Mouse (Mus musculus) kidney, postnatal 25 days (tissue): ENCODE results near the gene Ephx1.
"Not testable (repeated sequence)": the region's sequence is repeated elsewhere in the genome, so short reads cannot be mapped to it uniquely, and the experiment has no call there.

Experiments
- DNase-seq, 2 experiments: peaks; one replicate each; pipeline ENCODE4 v3.0.0; 2021; ENCODE audit warnings: mixed read lengths in 2 of 2

Ephx1 gene

DNA sequence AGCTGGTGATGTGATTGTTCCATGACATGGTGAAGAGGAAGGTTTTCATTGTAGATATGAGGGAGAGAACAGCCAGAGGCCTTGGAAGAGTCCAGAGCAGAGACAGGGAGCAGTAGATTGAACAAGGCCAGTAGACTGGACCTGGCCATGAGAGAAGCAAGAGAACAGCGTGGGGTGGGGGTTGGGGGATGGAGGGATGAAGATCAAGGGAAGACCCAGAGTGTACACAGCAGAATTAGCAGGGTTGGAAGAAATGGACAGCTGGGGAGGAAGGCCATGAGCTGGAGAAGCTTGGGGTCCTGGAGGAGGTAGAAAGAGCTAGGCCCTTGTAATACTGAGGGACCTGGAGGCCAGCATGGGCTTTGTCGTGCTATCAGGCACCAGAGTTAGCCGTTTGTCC lies 8.3 kb downstream of the Ephx1 start:
- no peak for DNase-seq

DNA sequence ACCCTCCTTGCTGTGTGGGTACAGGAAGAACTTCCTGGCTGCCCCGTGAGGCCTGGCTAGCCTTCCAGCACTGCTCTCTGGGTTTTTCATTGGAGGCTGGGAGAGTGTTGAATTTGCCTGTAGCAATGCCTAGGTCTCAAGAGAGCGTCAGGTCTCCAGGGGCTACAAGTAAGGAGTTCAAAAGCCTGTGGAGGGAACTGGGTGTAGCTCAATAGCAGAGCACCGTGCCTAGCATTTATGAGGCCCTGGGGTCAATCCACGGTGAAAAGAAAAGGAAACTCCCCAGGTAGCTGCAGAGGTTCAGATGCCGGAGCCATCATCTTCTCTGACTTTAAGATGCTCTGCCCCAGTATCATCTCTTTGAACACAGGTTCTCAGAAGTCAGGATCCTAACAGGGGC lies 9.1 kb downstream of the Ephx1 start:
- no peak for DNase-seq

DNA sequence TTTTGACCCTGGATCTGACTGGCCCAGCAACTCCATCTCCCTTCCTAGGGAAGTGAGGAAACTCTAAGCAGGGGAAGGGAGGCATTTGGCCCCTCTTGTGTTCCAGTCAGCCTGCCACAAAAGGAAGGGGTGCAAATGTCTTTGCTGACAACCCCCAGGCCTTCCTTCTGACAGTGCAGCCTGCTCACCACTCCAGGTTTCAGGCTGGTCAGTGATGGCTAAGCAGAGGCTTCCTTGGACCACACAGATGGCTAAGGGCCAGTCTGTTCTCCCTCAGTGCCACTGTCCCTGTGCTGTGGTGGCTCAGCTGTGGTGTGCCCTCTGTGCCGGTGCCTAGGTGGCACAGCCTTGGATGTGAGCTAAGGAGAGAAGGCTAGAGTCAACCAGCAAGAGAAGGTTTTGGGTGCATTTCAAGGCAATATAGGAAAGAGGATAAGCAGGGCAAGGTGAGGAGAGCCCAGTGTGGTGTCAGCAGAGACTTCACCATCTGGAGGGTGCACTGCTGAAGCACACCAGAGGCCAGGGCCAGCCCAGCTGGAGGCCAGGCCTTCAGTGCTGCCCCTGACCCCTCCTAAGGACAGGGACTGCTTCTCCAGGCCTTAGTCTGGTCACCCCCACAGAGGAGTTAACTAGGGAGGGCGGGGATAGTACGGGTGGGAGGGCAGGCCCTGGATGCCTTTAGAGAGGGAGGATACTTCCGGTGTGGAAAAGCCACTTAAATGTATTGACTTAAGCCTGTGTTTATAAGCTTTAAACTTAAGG lies 10.4 kb downstream of the Ephx1 start:
- peak in 1 of 2 experiments; percentile 62 for DNase-seq

DNA sequence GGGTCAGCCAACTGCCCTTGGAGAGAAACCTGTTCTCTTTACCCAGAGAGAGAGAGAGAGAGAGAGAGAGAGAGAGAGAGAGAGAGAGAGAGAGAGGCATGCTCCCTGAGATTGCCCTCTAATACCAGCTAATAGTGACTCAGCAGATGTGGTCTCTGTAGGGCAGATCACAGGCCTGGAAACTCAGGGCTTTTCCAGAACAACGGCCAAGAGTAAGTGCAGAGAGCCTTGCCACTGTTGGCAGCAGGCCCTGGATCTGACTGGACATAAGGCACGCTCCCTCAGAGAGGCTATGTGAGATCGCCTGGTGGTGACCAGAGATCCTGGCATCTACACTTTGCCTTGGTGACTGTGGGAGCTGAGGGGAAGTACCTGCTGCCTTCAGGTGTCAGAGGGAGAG lies 10.9 kb downstream of the Ephx1 start:
- peak; percentile 87 to 92 for DNase-seq

DNA sequence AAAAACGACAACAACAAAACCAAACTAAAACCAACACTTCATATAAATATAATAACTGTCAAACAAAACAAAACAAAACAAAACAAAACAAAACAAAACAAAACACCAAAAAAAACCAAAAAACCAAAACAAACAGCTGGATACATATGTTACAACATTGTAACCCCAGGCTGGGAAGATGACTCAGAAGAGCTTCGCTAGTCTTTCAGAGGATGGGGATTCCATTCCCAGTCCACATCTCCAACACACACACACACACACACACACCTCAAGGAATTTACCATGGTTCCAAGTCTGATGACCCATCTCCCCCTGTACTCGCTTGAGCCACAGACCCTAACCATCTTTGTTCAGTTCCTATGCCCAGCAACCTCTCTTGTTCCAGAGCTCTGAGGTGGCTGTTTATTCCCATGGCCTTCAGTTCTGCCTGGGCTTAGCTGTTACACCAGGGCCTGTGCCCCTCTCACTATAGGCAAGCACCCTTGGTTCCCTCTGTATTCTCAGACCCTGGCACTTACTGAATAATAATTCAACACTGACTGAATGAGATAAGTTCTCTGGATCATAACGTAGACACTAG lies 11.6 kb downstream of the Ephx1 start:
- no peak for DNase-seq

DNA sequence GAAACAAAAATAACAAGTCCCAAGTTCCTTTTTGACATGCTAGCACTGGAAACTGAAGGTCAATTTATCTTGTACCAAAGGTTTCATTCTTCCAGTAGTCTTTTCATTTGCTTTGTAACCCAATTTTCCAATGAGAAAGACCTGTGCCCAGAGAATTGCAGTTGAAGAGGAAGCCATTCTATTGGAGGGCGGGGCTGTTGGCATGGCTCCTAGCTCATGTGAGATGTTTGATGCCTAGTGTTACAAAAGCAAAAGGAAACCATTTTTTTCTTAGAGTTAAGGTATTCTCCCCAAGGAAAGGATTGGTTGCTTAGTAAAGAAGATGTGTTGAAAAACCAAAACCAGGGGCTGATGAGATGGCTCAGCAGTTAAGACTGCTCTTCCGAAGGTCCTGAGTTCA lies 12.4 kb downstream of the Ephx1 start:
- peak; percentile 74 to 79 for DNase-seq

DNA sequence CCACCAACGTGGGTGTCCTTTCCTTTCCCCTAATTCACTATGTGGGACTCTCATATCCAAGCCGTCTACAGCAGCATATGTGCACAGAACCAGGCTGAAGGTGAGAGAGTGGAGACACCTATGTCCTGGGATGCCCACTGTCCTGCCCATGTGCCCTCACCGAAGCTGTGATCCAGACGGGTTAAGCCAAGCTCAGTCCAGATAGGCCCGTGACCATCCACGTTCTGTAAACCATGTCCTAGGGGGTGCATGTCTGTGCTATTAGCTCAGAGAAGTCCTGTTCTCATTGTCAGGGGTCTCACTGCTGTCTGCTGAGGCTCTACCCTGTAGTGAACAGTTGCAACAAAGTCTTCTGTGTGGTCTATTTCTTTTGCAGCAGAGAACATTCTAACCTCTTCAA lies 12.9 kb downstream of the Ephx1 start:
- DNase-seq, result no peak

DNA sequence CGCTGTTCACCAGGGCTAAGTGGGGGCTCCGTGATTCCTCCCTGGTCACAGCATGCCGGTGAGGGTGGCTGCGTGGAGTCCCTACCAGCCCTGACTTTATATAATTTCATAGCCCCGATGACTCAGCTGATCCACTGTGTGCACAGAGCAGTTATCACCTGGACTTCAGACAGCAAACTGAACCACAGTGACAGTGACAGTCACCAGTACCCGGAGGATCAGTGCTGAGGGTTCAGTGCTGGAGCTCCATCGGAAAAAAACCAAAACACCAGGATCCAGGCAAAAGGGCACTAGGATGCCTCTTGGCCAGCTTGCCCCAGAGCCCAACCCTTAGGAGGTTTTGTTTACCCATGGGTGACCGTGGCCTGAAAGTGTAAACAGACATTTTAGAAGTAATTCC lies 15.4 kb downstream of the Ephx1 start:
- no peak for DNase-seq

DNA sequence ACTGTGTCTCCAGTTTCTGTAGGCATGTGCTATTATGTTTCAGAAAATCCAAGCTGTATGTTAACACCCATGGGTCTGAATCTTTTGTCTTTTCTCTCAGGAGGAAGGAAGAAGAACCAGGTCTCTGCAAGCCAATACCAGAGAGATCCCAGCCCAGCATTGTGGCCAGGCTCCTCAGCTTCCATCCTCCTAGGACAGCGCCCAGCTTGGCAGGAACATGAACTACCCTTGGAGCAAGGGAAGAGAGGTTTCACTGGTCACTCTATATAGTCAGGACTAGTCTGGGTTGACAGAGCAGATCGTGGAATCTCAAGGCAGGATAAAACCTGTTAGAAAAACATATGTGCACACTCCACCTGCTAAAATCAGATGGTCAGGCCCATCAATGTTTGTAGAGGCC lies 16.9 kb downstream of the Ephx1 start:
- peak in 1 of 2 experiments; percentile 2 for DNase-seq

DNA sequence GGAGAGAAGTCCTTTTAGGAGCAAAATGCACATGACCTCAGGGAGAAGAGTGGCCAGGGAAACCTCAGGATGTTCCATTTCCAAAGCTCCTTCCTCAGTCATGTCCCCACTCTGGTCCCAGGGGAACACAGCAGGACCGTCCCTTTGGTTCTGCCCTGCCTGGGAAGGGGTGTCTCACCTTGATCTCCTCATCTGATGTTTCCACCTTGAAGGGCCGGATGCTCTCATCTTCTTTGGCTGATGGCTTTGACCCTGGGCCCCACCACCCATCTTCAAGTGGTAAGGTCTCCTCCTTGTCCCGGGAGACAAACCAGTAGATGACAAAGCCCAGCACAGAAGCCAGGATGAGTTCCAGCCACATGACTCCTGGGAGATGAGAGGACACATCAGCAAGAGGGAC lies 19.1 kb downstream of the Ephx1 start:
- peak in 1 of 2 experiments; percentile 21 for DNase-seq

DNA sequence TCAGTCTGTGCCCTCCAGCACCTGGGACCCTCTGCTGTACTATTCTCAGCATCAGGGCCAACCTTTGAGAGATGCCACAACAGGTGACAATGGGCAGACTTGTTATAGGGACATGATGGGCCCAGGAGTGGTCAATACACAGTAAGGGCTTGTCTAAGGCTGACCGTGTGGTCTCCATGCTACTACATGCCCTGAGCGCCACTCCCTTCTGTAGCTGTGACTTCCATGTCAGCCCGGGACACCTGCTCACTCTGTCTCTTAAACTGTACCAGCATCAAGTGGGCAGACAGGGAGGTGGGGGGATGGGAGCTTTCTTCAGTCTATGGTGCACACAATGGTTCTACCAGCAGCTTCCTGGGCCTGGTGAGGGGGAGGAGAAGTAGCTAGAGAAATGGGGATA lies 19.5 kb downstream of the Ephx1 start:
- peak in 1 of 2 experiments; percentile 37 for DNase-seq

DNA sequence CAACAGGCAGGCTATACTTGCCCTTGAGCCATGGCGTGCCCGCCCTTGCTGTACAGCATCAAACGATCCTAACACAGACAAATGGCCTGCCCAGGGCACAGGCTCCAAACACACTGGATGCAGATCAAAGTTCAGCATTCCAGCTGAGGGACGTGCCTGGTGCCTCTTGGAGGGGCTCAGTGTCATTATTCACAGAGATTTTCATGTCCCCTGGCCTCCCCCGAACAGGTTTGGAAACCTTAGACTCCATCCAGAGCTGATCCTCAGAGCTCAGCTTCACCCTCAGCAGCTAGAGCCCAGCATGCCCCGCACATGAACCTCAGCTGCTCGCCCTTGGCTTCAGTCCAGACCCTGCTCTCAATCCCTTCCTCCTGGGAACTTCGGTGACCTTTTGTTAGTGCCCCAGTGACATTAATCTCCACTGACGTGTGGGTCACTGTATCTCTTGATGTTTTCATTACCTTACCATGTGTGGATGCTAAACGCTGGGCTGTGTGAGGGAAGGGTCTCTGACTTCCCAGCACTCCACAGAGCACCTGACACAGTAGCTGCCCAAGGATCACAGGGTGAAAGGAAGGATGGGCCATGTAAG lies 20.1 kb downstream of the Ephx1 start:
- DNase-seq, result peak; percentile 60 to 79

DNA sequence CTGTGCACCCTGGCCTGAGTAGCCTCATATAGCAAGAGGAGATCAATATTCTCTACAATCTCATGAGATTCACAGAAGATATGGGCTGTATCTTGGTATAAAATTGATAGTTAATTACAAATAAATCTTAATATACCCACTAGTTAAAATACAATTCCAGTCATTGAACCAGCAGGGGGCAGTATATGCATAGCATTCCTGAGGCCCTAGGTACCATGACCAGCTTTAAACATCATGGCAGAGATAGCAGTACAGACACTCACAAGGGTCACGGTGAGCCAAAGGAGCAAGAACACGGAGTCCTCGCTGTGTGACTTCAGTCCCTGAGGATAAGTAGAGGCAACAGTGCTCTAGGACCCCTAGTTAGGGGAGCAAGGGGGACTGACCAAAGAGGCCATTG lies 28.6 kb downstream of the Ephx1 start:
- DNase-seq, result peak in 1 of 2 experiments; percentile 74

DNA sequence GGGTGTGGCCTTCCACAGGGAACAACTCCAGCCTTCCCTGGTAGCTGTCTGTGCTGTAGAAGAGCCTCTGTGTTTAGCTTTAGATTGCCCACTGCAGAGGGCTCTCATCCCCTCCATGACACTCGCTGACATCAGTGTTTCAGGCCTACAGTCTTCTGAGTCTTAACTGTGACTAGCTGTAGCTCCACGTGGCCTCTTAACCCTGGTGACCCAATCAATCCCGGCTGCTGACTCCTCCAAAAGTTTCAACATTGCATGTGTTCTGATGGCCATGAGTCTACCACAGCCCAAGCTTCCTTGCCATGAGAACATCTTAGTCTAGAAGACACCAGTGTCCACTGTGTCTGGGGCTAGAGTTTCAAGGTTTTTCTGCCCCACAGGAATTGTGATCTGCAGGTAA lies 30.0 kb downstream of the Ephx1 start:
- no peak for DNase-seq

DNA sequence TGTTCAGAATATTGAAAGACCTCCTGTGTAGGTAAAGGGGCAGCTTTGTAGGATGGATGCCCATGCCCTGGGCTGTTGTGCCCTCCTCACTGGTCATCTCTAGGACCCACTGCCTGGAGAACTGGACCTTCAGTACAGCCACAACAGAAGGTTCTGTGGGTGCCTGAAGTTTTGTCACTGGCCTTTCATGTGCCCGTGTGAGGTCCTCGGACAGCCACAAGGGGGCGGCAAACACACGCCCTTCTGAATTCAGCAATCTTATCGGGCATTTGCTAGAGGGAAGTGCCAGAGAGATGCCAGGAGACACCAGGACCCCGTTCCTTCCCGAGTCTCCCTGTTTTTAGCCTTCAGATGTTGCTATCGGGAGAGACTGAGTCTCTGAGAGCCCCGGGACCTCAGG lies 32.9 kb downstream of the Ephx1 start:
- DNase-seq, result peak; percentile 71 to 78

DNA sequence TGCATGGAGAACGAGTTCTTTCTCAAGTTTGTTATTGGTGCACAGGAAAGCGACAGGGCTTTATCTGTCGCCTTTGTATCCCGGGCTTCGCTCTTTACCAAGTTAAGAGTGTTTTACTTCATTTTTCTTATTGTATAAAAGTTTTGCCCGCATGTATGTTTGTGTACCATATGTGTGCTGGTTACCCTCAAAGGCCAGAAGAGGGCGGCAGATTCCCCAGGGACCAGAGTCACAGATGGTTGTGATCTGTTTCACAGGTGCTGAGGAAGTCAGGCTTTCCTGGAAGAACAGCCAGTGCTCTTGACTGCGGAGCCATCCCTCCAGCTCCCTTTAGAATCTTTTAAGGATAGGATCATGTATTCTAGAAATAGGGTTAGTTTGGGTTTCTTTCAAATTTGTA lies 34.0 kb downstream of the Ephx1 start:
- no peak for DNase-seq

DNA sequence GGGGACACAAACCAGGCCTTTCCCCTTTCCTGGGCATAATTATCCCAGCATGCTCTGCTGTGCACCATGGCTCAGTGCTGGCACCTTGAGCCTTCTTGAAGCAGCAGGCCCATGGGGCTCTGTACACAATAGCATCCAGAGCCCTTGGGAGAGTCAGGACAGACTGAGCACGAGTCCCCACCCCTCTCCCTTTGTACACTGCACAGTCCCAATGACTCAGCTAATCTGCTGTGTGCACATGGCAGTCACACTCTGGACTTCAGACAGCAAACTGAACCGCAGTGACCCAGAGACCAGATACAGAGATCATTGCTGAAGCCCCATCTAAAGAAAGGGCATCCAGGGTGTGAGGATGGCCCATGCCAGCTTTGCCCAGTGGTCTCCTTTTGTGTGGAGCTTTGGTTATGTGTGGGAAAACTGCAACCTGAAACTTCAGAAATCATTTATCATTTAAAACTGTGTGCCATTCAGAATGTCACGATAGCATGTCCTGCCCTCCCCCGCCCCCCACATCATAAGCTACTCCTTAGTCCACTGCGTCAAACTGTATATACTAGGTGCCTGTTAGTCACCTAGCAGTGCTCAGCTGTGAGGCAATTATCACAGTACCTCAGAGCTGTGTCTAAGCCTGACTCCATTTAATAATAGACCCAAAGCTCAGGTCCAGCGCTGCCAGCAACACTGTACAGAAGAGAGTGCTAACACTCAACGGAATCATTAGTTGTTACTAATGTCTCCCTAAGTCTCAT lies 39.2 kb downstream of the Ephx1 start:
- DNase-seq, result not testable (repeated sequence)

DNA sequence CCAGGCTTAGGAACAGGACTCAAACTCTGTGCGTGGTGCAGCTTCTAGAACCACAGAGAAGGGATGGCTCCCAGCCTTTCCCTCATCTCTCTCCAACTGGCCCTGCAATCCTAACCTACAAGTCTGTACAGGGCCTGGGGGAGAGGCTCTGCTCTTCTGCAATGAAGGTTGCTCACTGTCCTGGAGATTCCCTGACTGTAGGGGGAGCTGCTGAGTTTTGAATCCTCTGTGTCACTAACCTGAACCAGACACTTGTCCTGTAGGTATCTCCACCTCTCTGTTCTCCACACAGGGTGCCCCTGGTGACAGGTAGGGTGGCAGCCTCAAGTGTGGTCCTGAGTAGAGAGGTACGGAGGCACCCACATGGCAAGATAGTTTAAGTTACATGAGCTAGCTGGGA lies 40.2 kb downstream of the Ephx1 start:
- no peak for DNase-seq

DNA sequence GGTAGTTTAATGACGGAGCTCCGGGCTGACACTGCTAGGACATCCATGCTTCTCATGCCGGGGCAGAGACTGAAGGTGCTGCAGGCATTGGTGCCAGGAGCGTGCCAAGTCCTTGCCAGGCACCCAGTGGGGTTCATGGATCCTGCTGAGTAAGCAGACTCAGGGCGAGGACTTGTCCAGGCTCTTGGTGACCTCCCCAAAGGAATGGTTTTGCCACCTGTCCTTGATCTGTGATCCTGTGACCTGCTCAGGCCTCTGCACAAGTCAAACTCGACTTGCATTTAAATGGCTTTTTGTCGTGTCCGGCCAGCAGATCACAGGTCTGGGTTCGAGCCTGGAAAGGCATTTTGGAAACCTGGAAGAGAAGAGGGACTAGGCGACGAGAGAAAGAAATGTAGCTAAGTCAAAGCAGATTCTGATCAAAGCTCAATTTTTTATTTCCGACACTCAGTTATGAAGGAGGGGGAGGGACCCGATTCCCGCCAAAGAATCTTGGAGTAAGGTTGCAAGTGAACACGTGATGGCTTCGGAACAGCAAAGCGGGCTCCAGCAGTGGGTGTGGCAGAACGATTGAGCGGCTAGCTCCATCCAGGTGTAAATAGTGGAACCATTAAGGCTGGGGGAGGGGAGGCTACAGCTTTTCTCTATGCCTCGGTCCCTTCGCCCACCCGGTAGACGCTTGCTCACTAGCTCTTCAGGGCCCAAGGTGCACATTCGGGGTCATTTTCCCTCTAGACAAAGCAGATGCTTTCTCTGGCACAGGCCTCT lies 41.0 kb downstream of the Ephx1 start:
- DNase-seq, result no peak

DNA sequence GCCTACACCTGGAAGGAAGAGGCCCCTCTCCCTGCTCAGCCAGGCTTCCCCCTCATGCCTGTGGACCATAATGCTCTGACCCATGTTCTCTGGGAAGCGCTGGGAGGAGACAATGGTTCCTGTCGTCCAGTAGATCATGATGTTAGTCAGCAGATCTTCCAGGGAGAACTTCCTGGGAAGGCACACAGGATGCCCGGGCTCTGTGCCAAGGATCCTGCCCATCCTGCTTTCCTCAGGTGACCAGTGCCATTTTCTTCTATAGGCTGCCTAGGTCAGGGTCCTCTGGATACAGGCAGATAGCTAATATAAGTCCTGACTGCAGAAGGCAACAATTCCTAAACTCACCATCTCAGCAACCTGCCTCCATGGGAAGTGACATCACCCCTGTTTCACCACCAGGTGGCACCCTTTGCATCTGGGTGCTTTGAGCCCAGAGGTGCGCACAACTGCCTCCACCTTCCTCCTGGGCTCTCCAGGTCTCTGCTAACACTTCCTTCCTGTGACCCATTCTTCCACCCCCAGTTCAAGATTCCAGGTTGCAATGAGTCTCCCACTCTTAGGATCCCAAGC lies 44.5 kb downstream of the Ephx1 start:
- peak; percentile 48 to 71 for DNase-seq

DNA sequence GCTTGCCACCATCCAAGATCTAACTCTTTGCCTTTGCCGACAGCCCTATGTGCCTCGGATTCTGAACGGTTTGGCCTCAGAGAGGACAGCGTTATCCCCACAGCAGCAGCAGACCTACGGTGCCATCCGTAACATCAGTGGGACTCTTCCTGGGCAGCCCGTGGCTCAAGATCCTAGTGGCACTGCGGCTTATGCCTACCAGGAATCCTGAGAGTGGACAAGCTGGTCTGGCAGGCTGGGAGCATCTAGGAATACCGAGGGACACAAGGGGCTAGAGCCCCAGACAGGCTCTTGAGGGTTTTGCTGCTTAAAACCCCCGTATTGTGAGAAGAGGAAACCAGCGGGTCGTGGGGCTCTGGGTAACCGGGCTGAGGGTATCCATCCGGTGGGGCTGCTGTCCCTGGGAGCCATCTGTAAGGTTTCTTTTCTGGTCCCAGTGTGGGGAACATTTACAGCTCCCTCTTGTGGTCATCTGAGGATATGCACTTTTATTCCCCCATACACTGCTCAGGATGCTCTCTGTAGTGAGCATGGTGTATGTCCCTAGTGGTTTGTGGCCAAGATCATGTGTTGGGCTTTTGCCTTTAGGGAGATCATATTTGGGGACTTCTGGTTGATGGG lies 46.5 kb downstream of the Ephx1 start:
- peak in 1 of 2 experiments; percentile 39 for DNase-seq

DNA sequence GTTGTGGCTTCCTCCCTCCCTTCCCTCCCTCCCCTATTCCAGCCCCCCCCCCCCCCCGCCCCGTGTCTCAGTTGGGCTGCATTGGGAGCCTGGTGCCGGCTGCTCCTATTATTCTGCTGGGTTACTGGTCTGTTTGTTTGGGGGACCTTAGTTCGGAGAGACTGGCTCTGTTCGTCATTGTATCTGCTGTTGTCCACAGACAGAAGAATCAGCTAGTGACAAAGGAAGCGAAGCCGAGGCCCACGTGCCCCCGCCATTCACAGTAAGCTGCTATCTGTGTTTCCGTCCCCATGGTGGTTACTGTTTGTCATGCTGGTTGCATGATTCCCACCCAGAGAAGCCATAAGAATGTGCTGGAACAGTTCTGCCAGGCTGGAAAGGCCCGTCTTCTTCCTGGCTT lies 47.8 kb downstream of the Ephx1 start:
- no peak for DNase-seq
